Mouse (Mus musculus): ENCODE measurements around the gene Hyal1. TPM values are rescaled to one million over a fixed set of nuclear protein-coding genes. Genes with fewer than 3 reads are reported as not detected.

Gene Hyal1
- total and polyA plus RNA-seq, 3 experiments: 0.40 to 0.59 TPM; not detected in 1

GRCm38 (mm10) chr9:107568331-107569261 is 8.1 kb upstream of the Hyal1 start:
- Histone ChIP-seq H3K27me3 (replicated peaks) (no peaks in the 10 kb centered on the region), H3K27ac (ENCODE audit: insufficient read depth, low read depth) (no peak overlapping the region), H3K36me3 (replicated peaks in 1 of 2; ENCODE audit: control insufficient read depth in 1 of 2, insufficient read depth in 1 of 2, low read length in 1 of 2) (peaks cover 39 to 61% of the 10 kb centered on the region in 2 experiments), H3K4me3 (replicated peaks in 1 of 3; ENCODE audit: low read depth in 2 of 3, low read length in 2 of 3, poor library complexity in 1 of 3) (peak overlapping the region; percentile 80 to 83 (median 80)), H3K9me3 (replicated peaks; ENCODE audit: low read length) (no peaks in the 10 kb centered on the region), H3K9ac (ENCODE audit: insufficient read depth, low read depth) (peak overlapping the region; percentile 79), H3K4me1 (ENCODE audit: control insufficient read depth in 1 of 2, insufficient read depth in 2 of 2) (peaks cover 23 to 54% of the 10 kb centered on the region in 2 experiments), H3K4me2 (ENCODE audit: insufficient read depth, low read depth, poor library complexity, severe bottlenecking) (peak overlapping the region; percentile 86), H3K79me2 (replicated peaks; ENCODE audit: control insufficient read depth, extremely low read depth, insufficient read depth, poor library complexity, severe bottlenecking) (peaks cover 5% of the 10 kb centered on the region)
- peak; percentile 84 for DNase-seq (ENCODE audit: extremely low read depth)
- dilution Hi-C loops (cut with MboI; ENCODE audit: extremely low pct_ligation_motif_present, extremely low pct_unique_long_range_greater_than_20kb, low sequenced_read_pairs): no loop called here
- in situ Hi-C loops (cut with MboI; ENCODE audit: low pct_ligation_motif_present, low pct_unique_long_range_greater_than_20kb, low sequenced_read_pairs): no loop called here
- TF ChIP-seq USF1 (IDR thresholded peaks at IDR 0.05; ENCODE audit: low read depth, low read length) (no peak), MEF2A (IDR thresholded peaks at IDR 0.05; ENCODE audit: borderline replicate concordance, low read depth, low read length) (no peak), CHD1 (IDR thresholded peaks at IDR 0.05; ENCODE audit: low read depth, low read length) (peak; percentile 99), NRF1 (IDR thresholded peaks at IDR 0.05; ENCODE audit: low read depth, low read length) (no peak), EP300 (IDR thresholded peaks at IDR 0.05; ENCODE audit: low read length) (no peak), NELFE (IDR thresholded peaks at IDR 0.05; ENCODE audit: low read depth, low read length) (peak; percentile 50; the same call in 1 of the 2 replicates), ZKSCAN1 (IDR thresholded peaks at IDR 0.05; ENCODE audit: borderline replicate concordance, low read depth, low read length) (no peak), SMC3 (IDR thresholded peaks at IDR 0.05; ENCODE audit: low read depth, low read length) (no peak), TBP (conservative IDR thresholded peaks at IDR 0.05; ENCODE audit: low read depth, low read length) (peak; percentile 42; the same call in 1 of the 2 replicates), GABPA (IDR thresholded peaks at IDR 0.05; ENCODE audit: insufficient replicate concordance, low read depth, low read length) (no peak), IRF4 (IDR thresholded peaks at IDR 0.05; ENCODE audit: low read depth, low read length) (no peak), MAFK (IDR thresholded peaks at IDR 0.05; ENCODE audit: insufficient replicate concordance, low read length) (no peak), JUND (conservative IDR thresholded peaks at IDR 0.05; ENCODE audit: low read depth, low read length) (no peak), SIN3A (IDR thresholded peaks at IDR 0.05; ENCODE audit: low read length) (peak; percentile 99), RAD21 (IDR thresholded peaks at IDR 0.05; ENCODE audit: low read depth, low read length) (no peak), BHLHE40 (IDR thresholded peaks at IDR 0.05; ENCODE audit: low read depth, low read length) (no peak), POLR2A (IDR thresholded peaks at IDR 0.05; ENCODE audit: low read depth, low read length) (peak; percentile 73), RCOR1 (conservative IDR thresholded peaks at IDR 0.05; ENCODE audit: low read depth, low read length) (no peak), CTCF (conservative IDR thresholded peaks at IDR 0.05 in 1 of 2, IDR thresholded peaks at IDR 0.05 in 1 of 2; ENCODE audit: low read depth in 2 of 2, low read length in 2 of 2) (no peak), HCFC1 (IDR thresholded peaks at IDR 0.05; ENCODE audit: low read depth, low read length) (peak; percentile 74), UBTF (IDR thresholded peaks at IDR 0.05; ENCODE audit: low read depth, low read length) (no peak), ZC3H11A (IDR thresholded peaks at IDR 0.05; ENCODE audit: low read depth, low read length) (no peak), MAX (IDR thresholded peaks at IDR 0.05; ENCODE audit: low read length) (0 out of 2 replicates have a peak, but pooled peaks have one; percentile 5), MXI1 (IDR thresholded peaks at IDR 0.05; ENCODE audit: low read depth, low read length) (no peak), JUN (IDR thresholded peaks at IDR 0.05; ENCODE audit: insufficient read depth, low read depth, low read length) (no peak), MAZ (IDR thresholded peaks at IDR 0.05; ENCODE audit: low read depth, low read length) (no peak), CHD2 (IDR thresholded peaks at IDR 0.05; ENCODE audit: low read length) (no peak), MYC (IDR thresholded peaks at IDR 0.05; ENCODE audit: low read depth, low read length) (no peak), POLR2AphosphoS2 (IDR thresholded peaks at IDR 0.05; ENCODE audit: low read depth, low read length) (no peak), ELF1 (IDR thresholded peaks at IDR 0.05; ENCODE audit: low read depth, low read length) (no peak), KAT2A (IDR thresholded peaks at IDR 0.05; ENCODE audit: insufficient replicate concordance, low read length) (no peak), ETS1 (conservative IDR thresholded peaks at IDR 0.05; ENCODE audit: low read depth, low read length) (no peak), ZNF384 (IDR thresholded peaks at IDR 0.05; ENCODE audit: low read depth, low read length) (no peak), TCF12 (IDR thresholded peaks at IDR 0.05; ENCODE audit: low read depth, low read length) (peak; percentile 41; the same call in 1 of the 2 replicates), PAX5 (IDR thresholded peaks at IDR 0.05; ENCODE audit: low read length) (no peak), ZMIZ1 (IDR thresholded peaks at IDR 0.05; ENCODE audit: low read depth, low read length) (no peak), USF2 (conservative IDR thresholded peaks at IDR 0.05; ENCODE audit: low read depth, low read length) (no peak), E2F4 (IDR thresholded peaks at IDR 0.05; ENCODE audit: insufficient replicate concordance, low read depth, low read length) (no peak)
